Mouse (Mus musculus): ENCODE measurements around the gene Mrpl52. TPM values are rescaled to one million over a fixed set of nuclear protein-coding genes. Genes with fewer than 3 reads are reported as not detected.

Mrpl52 gene
- 100 to 1,000 TPM; 143 to 155 TPM for total RNA-seq (2021)

- DNase-seq = peak; percentile 95
- intact Hi-C loops (cut with DNase I) = no loop called here
These were observed at the start of gene Mrpl52 for GRCm38 (mm10) chr14:54426689-54427398. Gene Mrpl52 (plus strand): TSS chr14:54426909.

- DNase-seq = no peak
- intact Hi-C loops (cut with DNase I) = loop anchor here (2.0 kb wide), 1 partner anchor 72 kb away; no protein-coding TSS in a partner anchor
These were observed 49.5 kb upstream of the Mrpl52 start for GRCm38 (mm10) chr14:54377166-54377565.

- no peak for DNase-seq
- intact Hi-C loops (cut with DNase I) = no loop called here
These were observed 47.1 kb upstream of the Mrpl52 start for GRCm38 (mm10) chr14:54379571-54379970.

GRCm38 (mm10) chr14:54380616-54381015 lies 46.1 kb upstream of the Mrpl52 start:
- intact Hi-C loops (cut with DNase I) = no loop called here
- no peak for DNase-seq

GRCm38 (mm10) chr14:54381816-54382215 lies 44.9 kb upstream of the Mrpl52 start:
- DNase-seq = no peak
- intact Hi-C loops (cut with DNase I) = no loop called here

- DNase-seq = no peak
- intact Hi-C loops (cut with DNase I) = no loop called here
These were observed 44.1 kb upstream of the Mrpl52 start for GRCm38 (mm10) chr14:54382641-54383040.

GRCm38 (mm10) chr14:54383355-54383771 lies 43.3 kb upstream of the Mrpl52 start:
- intact Hi-C loops (cut with DNase I) = no loop called here
- peak; percentile 46 to 54 for DNase-seq

- intact Hi-C loops (cut with DNase I) = no loop called here
- DNase-seq = no peak
These were observed 42.3 kb upstream of the Mrpl52 start for GRCm38 (mm10) chr14:54384396-54384795.

GRCm38 (mm10) chr14:54385968-54386618 lies 40.6 kb upstream of the Mrpl52 start:
- intact Hi-C loops (cut with DNase I) = no loop called here
- DNase-seq = no peak

GRCm38 (mm10) chr14:54387546-54387945 lies 39.2 kb upstream of the Mrpl52 start:
- DNase-seq = no peak
- intact Hi-C loops (cut with DNase I) = no loop called here

GRCm38 (mm10) chr14:54390843-54391242 lies 35.9 kb upstream of the Mrpl52 start:
- intact Hi-C loops (cut with DNase I) = no loop called here
- DNase-seq = no peak

GRCm38 (mm10) chr14:54393794-54394193 lies 32.9 kb upstream of the Mrpl52 start:
- DNase-seq = no peak
- intact Hi-C loops (cut with DNase I) = no loop called here

- intact Hi-C loops (cut with DNase I) = no loop called here
These were observed 32.4 kb upstream of the Mrpl52 start for GRCm38 (mm10) chr14:54394309-54394708.

GRCm38 (mm10) chr14:54396685-54397084 lies 30.0 kb upstream of the Mrpl52 start:
- DNase-seq = no peak
- intact Hi-C loops (cut with DNase I) = no loop called here

More at GRCm38 (mm10) chr14:54394309-54394708, 32.4 kb upstream of the Mrpl52 start:
- no peak for DNase-seq

- DNase-seq = no peak
- intact Hi-C loops (cut with DNase I) = no loop called here
These were observed 28.7 kb upstream of the Mrpl52 start for GRCm38 (mm10) chr14:54397872-54398527.

- intact Hi-C loops (cut with DNase I) = no loop called here
- no peak for DNase-seq
These were observed 28.2 kb upstream of the Mrpl52 start for GRCm38 (mm10) chr14:54398528-54398916.

- intact Hi-C loops (cut with DNase I) = no loop called here
These were observed 27.8 kb upstream of the Mrpl52 start for GRCm38 (mm10) chr14:54398921-54399382.

GRCm38 (mm10) chr14:54401723-54402122 lies 25.0 kb upstream of the Mrpl52 start:
- DNase-seq = no peak
- intact Hi-C loops (cut with DNase I) = no loop called here

More at GRCm38 (mm10) chr14:54398921-54399382, 27.8 kb upstream of the Mrpl52 start:
- no peak for DNase-seq

GRCm38 (mm10) chr14:54408336-54409056 lies 18.2 kb upstream of the Mrpl52 start:
- intact Hi-C loops (cut with DNase I) = no loop called here
- no peak for DNase-seq

- intact Hi-C loops (cut with DNase I) = no loop called here
- no peak for DNase-seq
These were observed 17.6 kb upstream of the Mrpl52 start for GRCm38 (mm10) chr14:54409057-54409645.

Data from heart, postnatal 10 days (tissue).